Mouse (Mus musculus) cortical plate, adult 2 months (tissue): ENCODE measurements at regions not wholly inside any gene's neighbourhood (a gene's known extent, or its start where the extent isn't known, plus 50 kb on each side); places are given as distances from the start of the nearest gene placed in this dataset.

Experiments used
- CTCF ChIP-seq: fragments of 200-500 bp; IDR thresholded peaks from 2 replicates; pipeline ENCODE4 v1.5.1; 2011; ENCODE audit warnings: mild to moderate bottlenecking, control low read depth, low read length; ENCODE audit not compliant: insufficient read depth; ENCODE audit errors: extremely low read depth
- POLR2A ChIP-seq: fragments of 200-500 bp; IDR thresholded peaks from 2 replicates; pipeline ENCODE4 v1.6.1; 2011; ENCODE audit warnings: mild to moderate bottlenecking, low read length, control low read depth; ENCODE audit not compliant: insufficient read depth; ENCODE audit errors: extremely low read depth

DNA sequence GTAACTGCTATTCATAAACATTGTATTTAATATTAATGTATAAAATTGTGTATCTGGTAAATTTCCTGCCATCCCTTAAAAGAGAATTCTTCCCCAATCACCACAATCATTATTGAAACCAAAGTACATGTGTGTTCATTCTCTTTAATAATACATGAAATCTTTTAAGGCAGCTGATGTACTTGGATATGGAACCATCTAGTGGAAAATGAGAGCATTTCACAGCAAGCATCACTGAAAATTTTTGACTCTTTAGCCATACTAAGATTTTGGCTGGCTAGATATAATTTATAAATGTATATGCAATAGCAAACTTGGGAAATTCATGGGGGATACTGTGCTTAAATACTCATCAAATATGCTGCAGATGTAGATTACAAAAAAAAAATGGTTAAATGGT, 467.8 kb upstream of the Ndn start:
- no peak for TF ChIP-seq CTCF
- no peak for TF ChIP-seq POLR2A
